ENCODE assay signal across 9 mouse cellular contexts in the genomic region with DNA sequence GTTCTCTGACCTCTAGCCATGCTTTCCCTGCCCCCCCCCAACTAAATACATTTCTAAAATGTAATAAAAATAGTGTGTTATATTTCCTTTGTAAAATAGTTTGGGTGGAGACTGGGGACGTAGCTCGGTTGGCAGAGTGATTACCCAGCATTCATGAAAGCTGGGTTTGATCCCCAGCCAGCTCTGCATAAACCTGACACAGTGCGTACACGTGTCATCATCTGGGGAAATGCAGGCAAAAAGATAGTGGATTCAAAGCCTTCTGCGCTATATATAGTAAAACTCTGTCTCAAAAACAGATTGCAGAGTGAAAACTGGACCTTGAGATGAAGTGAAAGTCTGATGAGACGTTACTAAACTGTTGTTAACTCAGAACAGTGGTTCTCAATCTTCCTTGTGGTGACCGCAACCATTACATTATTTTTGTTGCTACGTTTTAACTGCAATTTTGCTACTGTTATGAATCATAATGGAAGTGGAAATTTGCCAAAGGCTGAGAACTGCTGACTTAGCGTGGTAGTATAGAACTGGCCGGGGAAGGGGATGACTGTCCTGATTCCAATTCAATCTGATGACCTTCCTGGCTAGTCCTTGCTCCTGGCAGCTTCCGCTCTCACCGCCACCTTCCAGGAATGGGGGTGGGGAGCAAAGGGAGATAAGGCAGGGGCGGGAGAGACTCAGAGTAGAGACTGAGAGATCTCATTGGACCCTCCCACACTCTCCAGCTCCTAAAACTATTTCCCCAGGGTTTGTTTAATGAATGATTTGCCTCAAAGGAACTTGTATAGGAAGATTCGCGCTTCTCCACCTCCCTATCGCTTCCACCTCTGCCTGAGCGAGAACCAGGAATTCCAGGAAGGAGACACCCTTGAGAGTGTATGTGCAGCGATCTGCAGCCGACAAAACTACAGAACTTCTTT.
DNase-seq lines count a peak whose midpoint lies in the region; ATAC-seq and TF ChIP-seq lines count a peak whose summit lies in the region.
"Had no signal": no experiment of that assay in that cellular context is flagged by ENCODE, and none has a peak within 500 bp of the region (broad histone marks: within the 10 kb centered on the region; RNA-seq: fewer than 3 reads in every experiment).

No protein-coding gene starts in this region.

- no peak for TF ChIP-seq CTCF in gastrocnemius, adult 2 months (IDR thresholded peaks at IDR 0.05)

- H3K36me3 ChIP-seq in embryonic facial prominence, embryonic 11.5 days (replicated peaks; ENCODE audit: control insufficient read depth, insufficient read depth, low read depth, low read length) = no peaks in the 10 kb centered on the region
- H3K36me3 ChIP-seq in liver, embryonic 12.5 days = no peaks in the 10 kb centered on the region
- H3K36me3 ChIP-seq in neural tube, embryonic 13.5 days = no peaks in the 10 kb centered on the region
- H3K36me3 ChIP-seq: G1E had no signal

- no peaks in the 10 kb centered on the region for H3K27me3 ChIP-seq in embryonic facial prominence, embryonic 11.5 days (ENCODE audit: control insufficient read depth, insufficient read depth, low read length)
- H3K27me3 ChIP-seq in liver, embryonic 12.5 days (replicated peaks) = peaks cover 18% of the 10 kb centered on the region
- H3K27me3 ChIP-seq in neural tube, embryonic 13.5 days = no peaks in the 10 kb centered on the region

- intact Hi-C loops in gastrocnemius, adult 2 months (cut with DNase I) = no loop called here
- intact Hi-C loops in gastrocnemius, postnatal 14 days (cut with DNase I; ENCODE audit: low total_unique reads) = no loop called here
- intact Hi-C loops in heart, postnatal 36 days (cut with DNase I) = loop anchor here (5.0 kb wide), 1 partner anchor 52 kb away; no protein-coding TSS in a partner anchor

- H3K4me3 ChIP-seq in gastrocnemius, adult 2 months = peak overlapping the region; percentile 70
- H3K4me3 ChIP-seq in embryonic facial prominence, embryonic 11.5 days (ENCODE audit: low read depth, low read length) = peak overlapping the region; percentile 21
- 0 out of 2 replicates have a peak overlapping the region, but pooled peaks have one; percentile 7 for H3K4me3 ChIP-seq in liver, embryonic 12.5 days
- peak overlapping the region; percentile 29 for H3K4me3 ChIP-seq in neural tube, embryonic 13.5 days

- H3K9ac ChIP-seq in embryonic facial prominence, embryonic 11.5 days (replicated peaks; ENCODE audit: low read length) = peak overlapping the region; percentile 53
- H3K9ac ChIP-seq in liver, embryonic 12.5 days = no peak overlapping the region
- peak overlapping the region; percentile 60 for H3K9ac ChIP-seq in neural tube, embryonic 13.5 days

- no peak for DNase-seq in gastrocnemius, adult 2 months
- no peak for DNase-seq in gastrocnemius, postnatal 14 days
- DNase-seq in embryonic facial prominence, embryonic 11.5 days (ENCODE audit: low spot score) = peak; percentile 5
- peak; percentile 15 to 19 for DNase-seq in heart, postnatal 36 days
- DNase-seq in B cell, adult 2 months = no peak

- H3K4me1 ChIP-seq in embryonic facial prominence, embryonic 11.5 days (ENCODE audit: control insufficient read depth, insufficient read depth, low read length) = no peaks in the 10 kb centered on the region
- no peaks in the 10 kb centered on the region for H3K4me1 ChIP-seq in liver, embryonic 12.5 days
- no peaks in the 10 kb centered on the region; the same call in 1 of the 2 replicates for H3K4me1 ChIP-seq in neural tube, embryonic 13.5 days (replicated peaks)

- peak overlapping the region; percentile 52 for H3K27ac ChIP-seq in gastrocnemius, adult 2 months
- no peak overlapping the region for H3K27ac ChIP-seq in embryonic facial prominence, embryonic 11.5 days (replicated peaks; ENCODE audit: low read depth, low read length)
- no peak overlapping the region for H3K27ac ChIP-seq in liver, embryonic 12.5 days
- H3K27ac ChIP-seq in neural tube, embryonic 13.5 days (replicated peaks) = no peak overlapping the region

- H3K9me3 ChIP-seq in embryonic facial prominence, embryonic 11.5 days (replicated peaks; ENCODE audit: control insufficient read depth, low read length) = no peaks in the 10 kb centered on the region
- no peaks in the 10 kb centered on the region for H3K9me3 ChIP-seq in liver, embryonic 12.5 days (replicated peaks)
- H3K9me3 ChIP-seq in neural tube, embryonic 13.5 days = no peaks in the 10 kb centered on the region
- H3K9me3 ChIP-seq: G1E had no signal

- H3K4me2 ChIP-seq in embryonic facial prominence, embryonic 11.5 days (ENCODE audit: low read depth, low read length) = peak overlapping the region; percentile 47
- peak overlapping the region; percentile 49 for H3K4me2 ChIP-seq in liver, embryonic 12.5 days
- H3K4me2 ChIP-seq in neural tube, embryonic 13.5 days = peak overlapping the region; percentile 53

- WGBS in embryonic facial prominence, embryonic 11.5 days = 62% methylated on average over 19 of the region's 19 CpGs
- WGBS in liver, embryonic 12.5 days (ENCODE audit: insufficient replicate concordance) = 32% methylated on average over 19 of the region's 19 CpGs
- WGBS in neural tube, embryonic 13.5 days = 56% methylated on average over 19 of the region's 19 CpGs

- no peak for ATAC-seq in embryonic facial prominence, embryonic 11.5 days (replicated peaks; ENCODE audit: insufficient number of reproducible peaks, low FRiP score, low TSS enrichment, low read depth)
- ATAC-seq in liver, embryonic 12.5 days = no peak
- ATAC-seq in neural tube, embryonic 13.5 days (ENCODE audit: low read depth) = no peak
- no peak for ATAC-seq in cerebellum, adult (ENCODE audit: insufficient number of reproducible peaks, low FRiP score, low TSS enrichment)

Comparison
In these comparisons a context has a peak if more than half of its experiments do, and no peak if none do; other contexts are left out.
1. DNase-seq: peak in embryonic facial prominence, embryonic 11.5 days (single experiment) and heart, postnatal 36 days (2 of 2); none in gastrocnemius, adult 2 months (single experiment), gastrocnemius, postnatal 14 days (single experiment) and B cell, adult 2 months (0 of 2).
2. H3K4me3 ChIP-seq: peak in every context shown above with its lines; median percentile 70 in gastrocnemius, adult 2 months; 29 in neural tube, embryonic 13.5 days; 21 in embryonic facial prominence, embryonic 11.5 days; 7 in liver, embryonic 12.5 days.
3. Peak in every context shown above with its lines, with median percentiles within 50 percentile points of each other: H3K4me2 ChIP-seq.